Mouse (Mus musculus) gastrocnemius, adult 2 months (tissue): ENCODE results near the gene Cacna1f. TPM values are rescaled to one million over a fixed set of nuclear protein-coding genes. Genes with fewer than 3 reads are reported as not detected.

Experiments used
- DNase-seq: peaks from one replicate; pipeline ENCODE4 v3.0.0; 2022
- H3K27ac ChIP-seq: fragments of 200-600 bp; 2 replicates; pipeline ENCODE4 v1.8.1; 2022; ENCODE audit warnings: mild to moderate bottlenecking
- H3K4me3 ChIP-seq: fragments of 200-600 bp; 2 replicates; pipeline ENCODE4 v1.8.1; 2022; ENCODE audit warnings: mild to moderate bottlenecking, moderate library complexity
- CTCF ChIP-seq: fragments of 200-600 bp; IDR thresholded peaks from 2 replicates; pipeline ENCODE4 v1.8.1; 2022; ENCODE audit warnings: antibody characterized with exemption, mild to moderate bottlenecking, moderate library complexity
- intact Hi-C: fragments of 180-260 bp; cut with DNase I; formaldehyde crosslinking; loops from one replicate; pipeline ENCODE4 v1.15.1; 2025
- long read RNA-seq, 2 experiments: library from polyadenylated mRNA; stranded (forward); transcript quantifications; one replicate each; pipeline ENCODE4 v2.0.0; 2021
- total RNA-seq, 2 experiments: library from RNA; stranded (reverse); gene quantifications; 2 replicates each; pipeline ENCODE4 v1.2.3; 2021

Gene Cacna1f
- total RNA-seq: not detected
- long read RNA-seq, experiment 1: 0 reads
- long read RNA-seq, experiment 2: 0 reads

DNA sequence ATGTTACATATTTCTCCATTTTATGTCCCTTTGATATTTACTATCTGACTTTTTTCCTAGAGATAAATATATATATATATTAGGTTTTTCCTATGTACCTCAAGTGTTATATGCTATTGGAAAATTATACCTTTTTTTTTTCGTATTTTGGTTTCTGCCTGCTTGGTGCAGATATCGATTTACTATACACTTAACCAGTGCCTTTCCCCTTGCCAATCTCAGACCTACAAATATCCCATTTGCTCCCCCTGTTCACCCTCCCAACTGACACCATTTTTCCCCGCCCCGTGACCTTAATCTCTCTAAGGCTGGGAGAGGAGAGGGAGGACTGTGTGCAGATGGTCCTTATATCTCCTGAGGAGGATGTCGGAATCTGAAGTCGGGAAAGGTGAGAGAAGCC is at the start of gene Cacna1f:
TSS of gene Cacna1f (plus strand) at position 301 of the 400 bp plus-strand sequence.
- H3K27ac ChIP-seq: no peak within 1 kb of the TSS
- intact Hi-C loops: no loop called here
- no peak for DNase-seq
- TF ChIP-seq CTCF: no peak
- no peak within 1 kb of the TSS for H3K4me3 ChIP-seq

DNA sequence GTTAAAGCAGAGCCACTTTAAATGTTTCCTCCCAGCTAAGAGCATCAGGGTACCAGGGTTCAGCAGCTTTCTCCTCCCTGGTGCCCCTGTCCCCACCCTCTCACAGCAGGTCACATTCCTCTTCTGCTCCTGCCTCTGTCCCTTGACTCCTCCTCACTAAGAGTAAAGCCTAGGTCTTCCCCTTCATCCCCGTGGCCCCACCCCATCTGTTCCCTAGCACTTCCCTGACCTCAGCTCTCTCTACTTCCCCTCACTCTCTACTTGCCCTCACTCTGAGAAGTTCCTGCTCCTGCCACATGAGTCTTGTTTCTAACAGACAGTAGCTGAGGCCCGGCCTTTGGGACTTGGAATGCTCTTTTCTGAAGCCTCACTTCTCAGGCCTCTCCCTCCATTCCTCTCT is 43.8 kb upstream of the Cacna1f start:
- no peak for TF ChIP-seq CTCF
- Histone ChIP-seq H3K27ac (no peak overlapping the region), H3K4me3 (no peak overlapping the region)
- intact Hi-C loops: no loop called here
- DNase-seq: no peak

GRCm38 (mm10) chrX:7566352-7566751 is 40.5 kb upstream of the Cacna1f start:
- DNase-seq: no peak
- no peak for TF ChIP-seq CTCF
- H3K4me3 ChIP-seq: no peak overlapping the region
- intact Hi-C loops: no loop called here
- H3K27ac ChIP-seq: no peak overlapping the region

GRCm38 (mm10) chrX:7567491-7567890 is 39.4 kb upstream of the Cacna1f start:
- no peak overlapping the region for H3K4me3 ChIP-seq
- no peak overlapping the region for H3K27ac ChIP-seq
- no peak for DNase-seq
- TF ChIP-seq CTCF: no peak
- intact Hi-C loops: no loop called here

DNA sequence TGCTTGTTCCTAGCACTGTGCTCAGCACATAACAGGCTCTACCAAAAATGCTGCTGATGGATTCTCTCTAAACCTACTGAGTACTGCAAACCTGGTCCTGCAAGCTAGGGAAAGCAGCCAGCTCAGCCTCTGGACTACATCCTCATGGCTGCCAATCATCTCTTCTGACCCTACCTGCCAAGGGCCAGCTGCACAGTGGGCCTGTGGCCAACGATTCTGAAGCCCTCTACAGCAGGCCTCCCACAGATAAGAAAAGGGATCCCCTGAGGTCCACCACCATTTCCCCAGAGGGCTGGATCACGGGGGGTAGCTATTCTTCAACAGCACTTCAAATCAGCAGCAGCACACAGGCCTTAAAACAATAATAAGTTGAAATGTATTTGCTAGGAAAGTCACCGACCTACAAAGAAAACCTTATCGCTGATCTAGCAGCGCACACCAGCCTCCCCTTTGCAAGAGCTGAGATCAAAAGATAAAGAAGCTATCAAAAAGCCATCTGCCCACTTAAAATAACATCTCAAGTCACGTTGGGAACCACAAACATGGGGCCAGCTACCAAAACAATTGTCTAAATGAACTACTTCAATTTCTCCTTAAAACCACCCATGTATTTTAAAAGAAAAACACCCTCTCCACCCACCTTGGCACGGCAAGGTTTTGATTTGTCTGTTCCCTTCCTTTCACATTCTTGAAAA is 36.3 kb upstream of the Cacna1f start:
- TF ChIP-seq CTCF: no peak
- intact Hi-C loops: loop anchor here (10.0 kb wide), 1 partner anchor 124 kb away; the partner anchor contains the start of gene Gpkow
- Histone ChIP-seq H3K4me3 (no peak overlapping the region), H3K27ac (no peak overlapping the region)
- no peak for DNase-seq

GRCm38 (mm10) chrX:7571565-7572136 is 35.2 kb upstream of the Cacna1f start:
- intact Hi-C loops: loop anchor here (10.0 kb wide), 1 partner anchor 123 kb away; the partner anchor contains the start of gene Gpkow
- no peak for DNase-seq
- Histone ChIP-seq H3K4me3 (no peak overlapping the region), H3K27ac (no peak overlapping the region)
- TF ChIP-seq CTCF: no peak

DNA sequence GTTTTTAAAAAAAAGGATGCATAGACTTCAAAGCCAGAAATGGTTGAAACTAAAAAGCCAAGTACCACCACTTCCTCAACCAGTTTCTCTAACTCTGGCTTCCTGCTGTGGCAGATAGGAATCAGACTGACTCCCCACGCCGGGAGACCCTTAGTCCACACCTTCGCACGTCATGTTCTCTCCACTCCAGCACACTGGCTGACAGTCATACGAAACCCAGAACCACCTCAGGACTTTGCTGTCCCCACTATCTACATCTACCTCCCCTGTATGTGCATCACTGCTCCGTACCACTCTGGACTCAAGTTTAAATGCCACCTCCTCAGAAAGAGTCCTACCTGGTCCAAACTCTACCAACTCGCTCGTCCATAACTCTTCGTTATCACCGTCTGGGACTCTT is 34.4 kb upstream of the Cacna1f start:
- DNase-seq: no peak
- intact Hi-C loops: loop anchor here (10.0 kb wide), 1 partner anchor 122 kb away; the partner anchor contains the start of gene Gpkow
- TF ChIP-seq CTCF: no peak
- H3K27ac ChIP-seq: no peak overlapping the region
- no peak overlapping the region for H3K4me3 ChIP-seq

- TF ChIP-seq CTCF: no peak
- Histone ChIP-seq H3K27ac (peak within 1 kb of the TSS; percentile 88), H3K4me3 (peak within 1 kb of the TSS; percentile 88)
- no peak for DNase-seq
- intact Hi-C loops: loop anchor here (2.0 to 10.0 kb wide), 2 partner anchors 31 to 121 kb away; partner anchors contain the start of genes Ccdc22 and Gpkow
These were observed 33.5 kb upstream of the Cacna1f start, which contains the start of gene Foxp3 for GRCm38 (mm10) chrX:7573176-7574086. Gene Foxp3 (plus strand): TSS chrX:7573644.

- intact Hi-C loops: loop anchor here (2.0 to 10.0 kb wide), 2 partner anchors 31 to 121 kb away; partner anchors contain the start of genes Ccdc22 and Gpkow
- peak within 1 kb of the TSS; percentile 88 for H3K4me3 ChIP-seq
- no peak for TF ChIP-seq CTCF
- H3K27ac ChIP-seq: peak within 1 kb of the TSS; percentile 88
- peak; percentile 95 for DNase-seq
These were observed 32.6 kb upstream of the Cacna1f start, which contains the start of gene Ppp1r3f for GRCm38 (mm10) chrX:7574087-7574884. Gene Ppp1r3f (minus strand): TSS chrX:7574283.

GRCm38 (mm10) chrX:7574885-7575231 is 32.0 kb upstream of the Cacna1f start:
- TF ChIP-seq CTCF: no peak
- Histone ChIP-seq H3K27ac (no peak overlapping the region), H3K4me3 (peak overlapping the region; percentile 88)
- intact Hi-C loops: loop anchor here (2.0 to 10.0 kb wide), 2 partner anchors 30 to 120 kb away; partner anchors contain the start of genes Ccdc22 and Gpkow
- no peak for DNase-seq

DNA sequence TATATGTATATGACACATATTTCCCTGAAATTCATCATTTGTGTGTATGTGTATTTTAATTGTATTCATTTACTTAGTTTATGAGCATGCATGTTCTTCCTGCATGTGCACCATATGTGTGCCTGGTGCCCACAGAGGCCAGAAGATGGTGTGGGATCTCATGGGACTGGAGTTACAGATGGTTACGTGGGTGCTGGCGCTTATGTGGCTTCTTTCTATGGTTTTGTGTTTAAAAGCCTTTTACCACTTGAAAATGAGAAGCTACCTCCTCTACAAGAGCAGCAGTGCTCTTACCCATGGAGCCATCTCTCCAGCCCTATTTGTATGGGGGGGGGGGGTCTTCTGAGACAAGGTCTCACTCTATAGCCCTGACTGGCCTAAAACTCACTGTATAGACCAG is 25.7 kb upstream of the Cacna1f start:
- intact Hi-C loops: no loop called here
- DNase-seq: no peak
- TF ChIP-seq CTCF: no peak
- Histone ChIP-seq H3K4me3 (no peak overlapping the region), H3K27ac (no peak overlapping the region)

- intact Hi-C loops: no loop called here
- no peak for DNase-seq
- Histone ChIP-seq H3K4me3 (no peak overlapping the region), H3K27ac (no peak overlapping the region)
- TF ChIP-seq CTCF: no peak
These were observed 23.0 kb upstream of the Cacna1f start for GRCm38 (mm10) chrX:7583881-7584280.
